Mouse (Mus musculus): ENCODE measurements around the gene Ttc7. TPM values are rescaled to one million over a fixed set of nuclear protein-coding genes. Genes with fewer than 3 reads are reported as not detected.

Gene Ttc7
- polyA plus RNA-seq, 1 experiment, result 15.8 TPM

- no peak overlapping the region for H3K27ac ChIP-seq (ENCODE audit: insufficient read depth, low read length)
- no peaks in the 10 kb centered on the region for H3K4me1 ChIP-seq (ENCODE audit: control insufficient read depth, insufficient read depth, low read length)
- H3K4me3 ChIP-seq (ENCODE audit: insufficient read depth, low read length), result no peak overlapping the region
- TF ChIP-seq CTCF (IDR thresholded peaks at IDR 0.05; ENCODE audit: borderline replicate concordance, insufficient read depth, low read length), result no peak
- TF ChIP-seq POLR2A (IDR thresholded peaks at IDR 0.05; ENCODE audit: low read depth, low read length), result no peak
Measured at GRCm38 (mm10) chr17:87332142-87332815, 49.6 kb downstream of the Ttc7 start.

GRCm38 (mm10) chr17:87332887-87333286 is 50.2 kb downstream of the Ttc7 start:
- no peak overlapping the region for H3K27ac ChIP-seq (ENCODE audit: insufficient read depth, low read length)
- TF ChIP-seq POLR2A (IDR thresholded peaks at IDR 0.05; ENCODE audit: low read depth, low read length), result no peak
- no peak for TF ChIP-seq CTCF (IDR thresholded peaks at IDR 0.05; ENCODE audit: borderline replicate concordance, insufficient read depth, low read length)
- H3K4me1 ChIP-seq (ENCODE audit: control insufficient read depth, insufficient read depth, low read length), result no peaks in the 10 kb centered on the region
- H3K4me3 ChIP-seq (ENCODE audit: insufficient read depth, low read length), result no peak overlapping the region

GRCm38 (mm10) chr17:87334162-87334561 is 51.5 kb downstream of the Ttc7 start:
- no peak overlapping the region for H3K27ac ChIP-seq (ENCODE audit: insufficient read depth, low read length)
- TF ChIP-seq POLR2A (IDR thresholded peaks at IDR 0.05; ENCODE audit: low read depth, low read length) (no peak), CTCF (IDR thresholded peaks at IDR 0.05; ENCODE audit: borderline replicate concordance, insufficient read depth, low read length) (no peak)
- H3K4me3 ChIP-seq (ENCODE audit: insufficient read depth, low read length), result no peak overlapping the region
- H3K4me1 ChIP-seq (ENCODE audit: control insufficient read depth, insufficient read depth, low read length), result no peaks in the 10 kb centered on the region

- Histone ChIP-seq H3K27ac (ENCODE audit: insufficient read depth, low read length) (no peak overlapping the region), H3K4me3 (ENCODE audit: insufficient read depth, low read length) (no peak overlapping the region), H3K4me1 (ENCODE audit: control insufficient read depth, insufficient read depth, low read length) (no peaks in the 10 kb centered on the region)
- TF ChIP-seq CTCF (IDR thresholded peaks at IDR 0.05; ENCODE audit: borderline replicate concordance, insufficient read depth, low read length), result no peak
- no peak for TF ChIP-seq POLR2A (IDR thresholded peaks at IDR 0.05; ENCODE audit: low read depth, low read length)
Measured at GRCm38 (mm10) chr17:87335152-87335551, 52.5 kb downstream of the Ttc7 start.

GRCm38 (mm10) chr17:87335727-87336126 is 53.0 kb downstream of the Ttc7 start:
- Histone ChIP-seq H3K4me1 (ENCODE audit: control insufficient read depth, insufficient read depth, low read length) (no peaks in the 10 kb centered on the region), H3K4me3 (ENCODE audit: insufficient read depth, low read length) (no peak overlapping the region), H3K27ac (ENCODE audit: insufficient read depth, low read length) (no peak overlapping the region)
- no peak for TF ChIP-seq CTCF (IDR thresholded peaks at IDR 0.05; ENCODE audit: borderline replicate concordance, insufficient read depth, low read length)
- no peak for TF ChIP-seq POLR2A (IDR thresholded peaks at IDR 0.05; ENCODE audit: low read depth, low read length)

- H3K27ac ChIP-seq (ENCODE audit: insufficient read depth, low read length), result no peak overlapping the region
- H3K4me1 ChIP-seq (ENCODE audit: control insufficient read depth, insufficient read depth, low read length), result no peaks in the 10 kb centered on the region
- TF ChIP-seq CTCF (IDR thresholded peaks at IDR 0.05; ENCODE audit: borderline replicate concordance, insufficient read depth, low read length), result no peak
- TF ChIP-seq POLR2A (IDR thresholded peaks at IDR 0.05; ENCODE audit: low read depth, low read length), result no peak
- no peak overlapping the region for H3K4me3 ChIP-seq (ENCODE audit: insufficient read depth, low read length)
Measured at GRCm38 (mm10) chr17:87336910-87337309, 54.2 kb downstream of the Ttc7 start.

GRCm38 (mm10) chr17:87337683-87338082 is 55.0 kb downstream of the Ttc7 start:
- no peak overlapping the region for H3K27ac ChIP-seq (ENCODE audit: insufficient read depth, low read length)
- H3K4me1 ChIP-seq (ENCODE audit: control insufficient read depth, insufficient read depth, low read length), result no peaks in the 10 kb centered on the region
- no peak overlapping the region for H3K4me3 ChIP-seq (ENCODE audit: insufficient read depth, low read length)
- no peak for TF ChIP-seq POLR2A (IDR thresholded peaks at IDR 0.05; ENCODE audit: low read depth, low read length)
- no peak for TF ChIP-seq CTCF (IDR thresholded peaks at IDR 0.05; ENCODE audit: borderline replicate concordance, insufficient read depth, low read length)

GRCm38 (mm10) chr17:87339122-87339521 is 56.4 kb downstream of the Ttc7 start:
- Histone ChIP-seq H3K27ac (ENCODE audit: insufficient read depth, low read length) (no peak overlapping the region), H3K4me1 (ENCODE audit: control insufficient read depth, insufficient read depth, low read length) (no peaks in the 10 kb centered on the region), H3K4me3 (ENCODE audit: insufficient read depth, low read length) (no peak overlapping the region)
- TF ChIP-seq CTCF (IDR thresholded peaks at IDR 0.05; ENCODE audit: borderline replicate concordance, insufficient read depth, low read length) (no peak), POLR2A (IDR thresholded peaks at IDR 0.05; ENCODE audit: low read depth, low read length) (no peak)

GRCm38 (mm10) chr17:87343060-87343703 is 60.5 kb downstream of the Ttc7 start:
- no peak overlapping the region for H3K27ac ChIP-seq (ENCODE audit: insufficient read depth, low read length)
- H3K4me3 ChIP-seq (ENCODE audit: insufficient read depth, low read length), result no peak overlapping the region
- no peaks in the 10 kb centered on the region for H3K4me1 ChIP-seq (ENCODE audit: control insufficient read depth, insufficient read depth, low read length)
- TF ChIP-seq CTCF (IDR thresholded peaks at IDR 0.05; ENCODE audit: borderline replicate concordance, insufficient read depth, low read length) (no peak), POLR2A (IDR thresholded peaks at IDR 0.05; ENCODE audit: low read depth, low read length) (no peak)

All from embryonic fibroblast, embryonic 13.5 days (primary cell).